Mouse (Mus musculus): ENCODE results near the gene Apbb2.

Apbb2 gene

DNA sequence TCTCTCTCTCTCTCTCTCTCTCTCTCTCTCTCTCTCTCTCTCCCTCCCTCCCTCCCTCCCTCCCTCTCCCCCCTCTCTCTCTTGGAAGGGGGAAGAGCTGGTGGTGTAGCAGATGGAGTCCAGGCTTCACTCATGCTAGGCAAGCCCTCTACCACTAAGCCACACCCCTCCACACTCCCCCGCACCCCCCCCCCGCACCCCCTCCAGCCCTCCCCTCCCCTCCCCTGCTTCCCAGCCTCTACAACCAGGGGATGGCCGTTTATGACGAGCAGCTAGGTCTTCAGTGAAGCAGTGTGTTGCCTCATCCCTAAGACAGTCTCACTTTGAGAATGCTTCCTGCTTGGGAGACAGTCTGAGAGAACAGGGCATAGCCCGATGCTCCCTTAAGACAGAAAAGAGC, 210.6 kb downstream of the Apbb2 start:
- DNase-seq: no peak

DNA sequence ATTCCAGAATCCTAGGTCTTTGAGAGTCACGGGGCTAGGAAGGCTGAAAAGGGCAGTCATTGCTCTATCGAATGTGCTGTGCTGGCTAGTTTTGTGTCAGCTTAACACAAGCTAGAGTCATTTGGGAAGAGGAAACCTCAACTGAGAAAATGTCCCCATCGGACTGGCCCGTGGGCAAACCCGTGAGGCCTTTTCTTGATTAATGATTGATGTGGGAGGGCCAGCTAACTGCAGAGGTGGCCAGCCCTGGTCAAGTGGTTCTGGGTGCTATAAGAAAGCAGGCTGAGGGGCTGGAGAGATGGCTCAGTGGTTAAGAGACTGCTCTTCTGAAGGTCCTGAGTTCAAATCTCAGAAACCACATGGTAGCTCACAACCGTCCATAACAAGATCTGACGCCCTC, 212.2 kb downstream of the Apbb2 start:
- DNase-seq: no peak

DNA sequence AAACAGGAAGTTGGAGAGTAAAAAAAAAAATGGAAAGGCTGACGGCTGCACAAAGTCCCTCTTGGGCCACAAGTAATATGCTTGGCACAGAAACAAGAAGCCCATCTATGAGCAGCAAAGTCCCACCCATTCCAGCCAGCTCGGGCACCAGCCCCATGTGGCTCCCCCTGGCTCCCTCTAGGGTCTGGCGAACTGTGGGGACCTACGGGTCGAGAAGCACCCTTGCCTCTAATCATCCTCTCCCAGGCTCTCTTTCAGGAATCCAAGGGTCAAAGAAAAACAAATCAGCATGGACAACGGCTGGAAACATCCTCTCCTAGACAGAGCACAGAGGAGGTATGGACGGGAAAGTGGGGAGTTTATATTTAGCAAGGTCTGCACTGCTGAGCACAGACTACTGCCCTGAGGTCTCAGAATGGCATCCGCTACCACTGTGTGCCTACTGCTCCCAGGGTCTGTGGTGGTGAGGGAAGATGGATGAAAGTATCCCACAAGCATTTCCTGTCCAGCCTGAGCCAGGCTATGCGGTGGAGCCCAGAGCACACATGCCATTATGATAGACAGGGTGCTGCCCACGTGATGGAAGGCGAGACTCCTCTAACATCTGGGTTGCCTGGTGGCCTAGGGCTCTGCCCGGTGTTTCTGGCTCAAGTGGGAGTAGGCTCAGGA, 212.7 kb downstream of the Apbb2 start:
- DNase-seq: no peak

GRCm38 (mm10) chr5:66405305-66405704, 213.3 kb downstream of the Apbb2 start:
- DNase-seq: no peak

GRCm38 (mm10) chr5:66400563-66400962, 218.0 kb downstream of the Apbb2 start:
- no peak for DNase-seq

DNA sequence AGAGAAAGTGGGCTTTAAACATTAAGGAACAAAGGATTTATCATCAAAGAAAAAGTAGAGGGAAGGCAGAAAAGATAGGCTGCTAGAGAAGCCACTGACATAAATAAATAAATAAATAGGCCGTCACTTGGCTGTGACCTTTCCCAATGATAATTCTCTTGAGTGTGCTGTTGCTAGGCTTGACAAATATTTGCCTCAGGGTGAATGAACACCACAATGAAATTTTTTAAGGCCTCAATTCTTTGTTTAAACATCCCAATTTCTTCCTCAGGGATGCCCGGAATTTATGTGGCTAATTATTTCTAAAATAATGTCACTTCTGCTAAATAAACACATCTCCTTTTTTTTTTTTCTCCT, 219.3 kb downstream of the Apbb2 start:
- no peak for DNase-seq

DNA sequence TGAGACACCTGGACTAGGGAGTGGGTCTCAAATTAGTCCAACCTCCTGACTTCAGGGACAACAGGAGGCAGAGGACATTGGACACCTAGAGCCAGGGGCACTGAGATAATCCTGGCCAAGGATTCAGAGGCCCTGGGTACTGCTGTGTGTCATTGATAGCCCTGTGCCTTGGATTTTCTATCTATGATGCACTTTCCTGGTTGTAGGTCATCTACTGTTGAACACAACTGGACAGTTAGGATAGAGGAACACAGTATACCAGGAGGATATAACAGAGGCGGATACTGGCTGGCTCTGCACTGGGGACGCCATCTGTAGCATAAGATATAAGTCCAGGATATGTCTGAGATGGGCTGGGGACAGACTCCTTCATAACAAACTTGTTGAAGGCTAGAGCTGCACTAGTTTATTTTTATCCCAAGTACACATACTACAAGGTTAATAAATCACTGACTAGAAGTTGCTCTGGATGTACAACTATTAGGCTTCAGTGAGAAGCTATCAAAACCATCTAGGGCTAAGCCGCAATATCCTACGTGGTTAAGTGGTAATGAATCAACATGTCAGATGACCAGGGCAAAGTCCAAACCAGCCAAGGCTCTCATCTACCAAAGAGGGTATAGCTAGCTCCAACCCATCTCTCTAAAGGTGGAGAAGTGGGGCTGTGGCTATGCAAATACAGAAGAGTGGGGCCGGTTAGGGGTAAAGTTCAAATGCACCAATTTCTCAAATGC, 219.9 kb downstream of the Apbb2 start:
- no peak for DNase-seq

GRCm38 (mm10) chr5:66393767-66394446, 224.7 kb downstream of the Apbb2 start:
- DNase-seq: no peak

DNA sequence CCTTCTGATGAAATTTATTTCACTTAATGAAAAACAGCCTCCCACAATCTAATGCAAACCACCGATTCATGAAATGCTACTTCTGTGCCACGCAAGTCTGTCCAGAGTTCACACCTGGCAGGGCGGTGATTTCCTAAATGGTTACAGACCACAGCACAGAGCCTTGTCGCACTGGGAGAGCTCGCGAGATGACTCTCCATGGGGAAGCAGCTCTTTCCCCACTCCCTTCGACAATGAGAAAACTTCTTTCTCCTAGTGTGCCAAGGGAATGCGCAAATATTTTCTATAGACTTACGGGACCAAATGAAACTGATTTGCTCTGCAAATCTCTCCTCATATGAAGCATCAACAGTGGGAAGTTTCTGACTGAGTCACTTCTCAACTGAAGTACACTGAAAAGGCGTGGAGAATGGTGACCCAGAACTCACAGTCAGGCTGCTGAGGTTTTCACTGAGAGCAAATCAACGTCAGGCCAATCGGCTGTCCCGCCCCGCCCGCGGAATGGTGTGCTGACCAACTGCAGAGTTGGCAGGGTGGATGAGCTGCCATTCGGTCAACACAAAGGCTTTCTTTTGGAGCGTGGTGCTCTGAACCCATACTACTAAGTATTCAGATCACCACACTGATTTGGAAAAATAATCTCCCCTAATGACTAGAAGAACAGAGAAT, 225.6 kb downstream of the Apbb2 start:
- DNase-seq: no peak

DNA sequence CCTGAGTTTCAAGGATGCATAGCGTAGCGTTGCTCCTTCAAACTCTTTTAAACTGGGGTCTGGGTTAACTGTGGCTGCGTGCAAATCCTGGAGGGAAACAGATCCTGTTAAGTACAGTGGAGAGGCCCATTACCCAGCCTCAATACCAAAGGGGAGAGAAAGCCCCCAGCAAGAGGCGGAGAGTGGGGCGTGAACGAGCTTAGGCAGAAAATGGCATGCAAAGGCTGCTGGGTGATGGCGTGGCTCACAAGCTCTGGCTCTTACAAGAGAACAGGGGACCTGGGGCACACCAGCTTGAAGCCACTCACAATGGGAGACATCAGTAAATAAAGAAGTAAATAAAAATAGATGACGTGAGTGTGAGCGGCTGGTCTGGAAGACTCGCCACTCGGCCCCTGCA, 226.8 kb downstream of the Apbb2 start:
- DNase-seq: no peak

DNA sequence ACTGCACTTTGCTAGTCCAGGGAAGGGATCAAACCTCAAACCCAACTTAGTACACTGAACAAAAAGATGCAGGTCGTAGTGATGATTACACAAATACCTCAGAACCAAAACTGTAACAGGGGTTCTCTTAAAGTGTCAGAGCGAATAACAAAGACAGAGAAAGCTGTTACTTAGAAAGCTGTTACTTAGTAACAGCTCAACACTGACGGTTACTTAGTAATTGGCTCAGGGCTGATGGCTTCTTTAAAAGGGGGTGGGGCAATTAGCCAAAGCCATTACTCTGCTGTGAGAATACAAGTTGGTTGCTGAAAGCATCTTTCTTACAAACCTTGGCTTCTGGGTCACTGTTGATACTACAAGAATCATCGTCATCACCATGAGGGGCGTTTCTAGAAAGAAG, 227.3 kb downstream of the Apbb2 start:
- DNase-seq: no peak

- DNase-seq: no peak
These were observed 228.0 kb downstream of the Apbb2 start for GRCm38 (mm10) chr5:66390567-66390966.

GRCm38 (mm10) chr5:66387481-66387880, 231.1 kb downstream of the Apbb2 start:
- DNase-seq: no peak

DNA sequence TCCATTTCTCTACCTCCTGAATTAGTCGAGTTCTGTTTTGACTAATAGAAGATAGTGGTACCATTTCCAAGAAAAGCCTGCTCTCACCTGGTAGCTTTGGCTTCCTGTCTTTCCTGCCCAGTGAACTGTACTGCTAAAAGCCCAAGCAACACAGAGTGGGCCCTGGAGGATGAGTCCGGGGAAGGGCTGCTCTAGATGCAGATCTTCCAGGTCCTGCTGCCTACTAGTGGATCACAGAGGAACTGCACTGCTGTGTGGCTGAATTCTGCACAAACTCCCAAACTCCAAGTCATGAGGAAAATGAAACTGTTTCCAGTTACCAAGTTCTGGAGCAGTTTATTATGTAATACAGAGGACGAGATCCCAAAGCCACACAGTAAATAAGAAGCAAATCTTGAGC, 232.9 kb downstream of the Apbb2 start:
- DNase-seq: peak; percentile 63

DNA sequence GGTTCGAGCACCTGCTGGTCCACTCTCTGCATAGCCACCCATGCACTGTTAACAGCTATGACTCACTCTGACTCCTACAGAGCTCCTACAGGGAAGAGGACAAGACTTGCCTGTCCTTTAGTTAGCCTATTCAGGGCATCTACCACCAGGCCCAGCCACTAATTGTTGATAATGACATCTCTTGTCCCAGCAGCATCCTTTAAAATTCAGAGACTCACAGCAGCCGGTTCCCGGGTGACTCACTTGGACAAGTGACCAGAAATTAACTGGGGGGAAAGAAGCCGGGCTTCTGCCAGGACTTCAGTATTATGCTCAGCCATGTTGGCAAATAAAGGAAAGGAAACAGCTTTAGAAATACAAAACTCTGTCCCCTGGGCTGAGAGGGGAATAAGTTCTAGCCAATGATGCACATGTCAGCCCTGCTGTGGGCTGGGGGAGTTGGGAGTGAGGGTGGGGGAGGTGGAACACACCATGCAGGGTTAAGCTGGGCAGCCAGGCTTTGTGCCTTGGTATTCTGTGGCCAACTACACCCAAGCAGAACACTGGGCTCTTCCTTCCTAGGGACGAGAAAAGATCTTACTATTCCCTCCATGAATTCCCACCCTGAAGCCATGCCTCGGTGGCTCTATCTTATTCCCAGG, 233.7 kb downstream of the Apbb2 start:
- DNase-seq: no peak

- DNase-seq: no peak
These were observed 234.5 kb downstream of the Apbb2 start for GRCm38 (mm10) chr5:66384114-66384513.

DNA sequence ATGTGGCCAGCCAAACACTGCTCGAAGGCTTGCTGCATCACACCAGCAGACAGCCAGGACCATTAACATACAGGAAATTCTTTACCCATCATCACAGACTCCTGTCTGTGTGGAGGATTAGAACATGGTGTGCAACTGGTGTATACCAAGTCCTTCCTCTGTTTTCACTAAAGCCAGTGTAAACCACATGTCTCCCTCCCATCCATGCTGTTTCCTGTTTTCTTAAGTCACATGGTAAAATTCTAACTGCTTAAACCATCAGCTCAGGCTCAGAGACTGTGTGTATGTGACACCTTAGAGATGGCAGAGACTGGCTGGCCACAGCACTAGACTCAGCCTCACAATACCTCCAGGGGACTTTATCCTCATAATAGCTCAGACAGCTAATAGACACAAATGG, 236.5 kb downstream of the Apbb2 start:
- DNase-seq: no peak

GRCm38 (mm10) chr5:66378968-66379367, 239.6 kb downstream of the Apbb2 start:
- DNase-seq: no peak

- no peak for DNase-seq
These were observed 241.9 kb downstream of the Apbb2 start for GRCm38 (mm10) chr5:66376589-66377270.

DNA sequence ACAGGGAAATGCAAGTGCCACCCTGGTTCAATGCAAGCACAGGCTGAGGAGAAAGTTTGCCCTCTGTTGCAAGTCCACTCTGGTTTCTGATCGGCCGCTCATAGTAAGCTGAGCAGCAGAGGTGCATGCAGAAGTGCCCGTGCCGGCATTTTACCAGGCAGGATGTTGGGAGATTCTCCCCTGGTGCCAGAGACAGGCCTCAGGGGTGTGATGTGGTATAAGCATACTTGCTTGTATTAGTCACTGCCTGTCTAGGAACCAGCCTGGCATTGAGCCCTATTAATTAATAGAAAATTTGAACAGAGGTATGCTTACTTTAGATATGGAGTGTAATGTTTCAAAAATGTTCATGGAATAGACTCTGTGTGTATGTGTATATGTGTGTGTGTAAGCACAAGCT, 244.2 kb downstream of the Apbb2 start:
- no peak for DNase-seq

DNA sequence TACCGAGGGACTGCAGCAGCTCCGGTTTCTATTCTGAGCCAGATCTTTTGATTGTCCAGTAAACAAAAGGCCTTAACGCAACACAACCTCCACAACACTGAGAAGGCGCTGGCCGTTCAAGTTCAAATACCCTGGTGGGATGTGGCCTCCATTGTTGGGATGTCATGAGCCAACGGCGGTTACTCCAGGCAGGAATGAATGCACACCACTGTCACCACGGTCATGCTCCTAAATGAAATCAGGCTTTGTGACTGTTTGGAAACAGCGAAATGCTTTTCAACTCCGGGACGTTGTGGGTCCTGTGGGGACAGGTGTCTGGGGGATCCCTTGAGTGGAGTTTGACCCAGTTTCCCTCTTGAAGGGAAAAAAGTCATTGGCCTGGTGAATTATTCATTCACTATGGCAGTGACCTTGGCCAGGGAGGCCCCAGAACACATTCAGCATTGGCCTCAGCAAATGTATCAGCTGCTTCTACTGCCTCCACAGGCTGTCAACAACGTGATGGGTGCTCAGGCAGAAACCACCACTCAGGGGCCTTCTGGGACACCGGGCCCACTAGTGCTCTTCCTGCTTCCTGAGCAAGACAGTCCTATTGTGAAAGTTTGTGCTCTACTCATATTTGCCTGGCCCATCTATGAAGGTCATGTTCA, 244.9 kb downstream of the Apbb2 start:
- DNase-seq: no peak

- DNase-seq: no peak
These were observed 247.5 kb downstream of the Apbb2 start for GRCm38 (mm10) chr5:66371131-66371530.

All from right cerebral cortex, postnatal 4 days (tissue).